Mouse (Mus musculus) testis, postnatal 10 days (tissue): ENCODE measurements around the gene Tomm5.
"Not testable (repeated sequence)": the region's sequence is repeated elsewhere in the genome, so short reads cannot be mapped to it uniquely, and the experiment has no call there.

Experiments
- DNase-seq: peaks from one replicate; pipeline ENCODE4 v3.0.0; 2021; ENCODE audit warnings: low spot score

Gene Tomm5

GRCm38 (mm10) chr4:45066036-45066730 lies 41.7 kb downstream of the Tomm5 start:
- DNase-seq: no peak

- DNase-seq: no peak
Observed at GRCm38 (mm10) chr4:45064577-45064976, 43.3 kb downstream of the Tomm5 start.

GRCm38 (mm10) chr4:45063836-45064235 lies 44.1 kb downstream of the Tomm5 start:
- DNase-seq: not testable (repeated sequence)

GRCm38 (mm10) chr4:45055451-45055850 lies 52.5 kb downstream of the Tomm5 start:
- DNase-seq: no peak
